Mouse (Mus musculus): ENCODE data around the gene Usp54.
"Not testable (repeated sequence)": the region's sequence is repeated elsewhere in the genome, so short reads cannot be mapped to it uniquely, and the experiment has no call there.

Gene Usp54

DNA sequence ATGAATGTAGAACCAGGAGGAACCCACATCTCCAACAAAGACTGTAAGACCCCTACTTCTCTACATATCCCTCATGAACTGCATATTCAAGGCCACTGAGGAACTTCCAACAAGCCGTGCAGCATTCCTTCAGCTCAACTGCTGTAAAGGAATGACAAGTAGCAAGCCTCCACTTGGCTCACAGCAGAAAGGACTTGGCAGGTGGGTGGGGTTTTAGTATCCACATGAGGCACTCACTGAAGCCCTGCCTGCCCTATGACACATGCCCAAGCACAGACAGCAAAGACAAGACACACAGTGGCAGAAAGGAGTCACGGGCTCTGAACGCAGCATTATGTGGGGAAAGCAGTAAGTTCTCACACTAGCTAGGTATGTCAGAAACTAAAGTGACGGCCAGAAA, 30.7 kb downstream of the Usp54 start:
- DNase-seq (ENCODE audit: low read depth, low spot score) = no peak

DNA sequence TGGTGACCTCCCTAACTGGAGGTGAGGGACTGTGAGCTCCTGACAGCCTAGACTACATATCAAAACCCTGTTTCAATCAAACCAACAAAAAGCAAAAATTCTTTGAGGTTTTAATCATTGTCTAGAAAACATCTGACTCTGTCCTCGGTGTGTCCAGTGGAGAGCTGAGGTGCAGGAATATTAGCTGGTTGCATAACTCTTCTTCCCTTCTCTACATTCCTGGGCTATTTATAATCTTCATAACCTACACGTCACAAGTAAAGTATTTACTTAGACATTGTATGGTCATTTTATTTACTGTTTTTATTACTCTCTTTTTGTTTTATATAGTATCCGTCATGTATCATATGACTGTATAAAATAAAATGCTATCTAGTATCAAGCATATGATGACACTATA, 31.3 kb downstream of the Usp54 start:
- DNase-seq (ENCODE audit: low read depth, low spot score) = no peak

DNA sequence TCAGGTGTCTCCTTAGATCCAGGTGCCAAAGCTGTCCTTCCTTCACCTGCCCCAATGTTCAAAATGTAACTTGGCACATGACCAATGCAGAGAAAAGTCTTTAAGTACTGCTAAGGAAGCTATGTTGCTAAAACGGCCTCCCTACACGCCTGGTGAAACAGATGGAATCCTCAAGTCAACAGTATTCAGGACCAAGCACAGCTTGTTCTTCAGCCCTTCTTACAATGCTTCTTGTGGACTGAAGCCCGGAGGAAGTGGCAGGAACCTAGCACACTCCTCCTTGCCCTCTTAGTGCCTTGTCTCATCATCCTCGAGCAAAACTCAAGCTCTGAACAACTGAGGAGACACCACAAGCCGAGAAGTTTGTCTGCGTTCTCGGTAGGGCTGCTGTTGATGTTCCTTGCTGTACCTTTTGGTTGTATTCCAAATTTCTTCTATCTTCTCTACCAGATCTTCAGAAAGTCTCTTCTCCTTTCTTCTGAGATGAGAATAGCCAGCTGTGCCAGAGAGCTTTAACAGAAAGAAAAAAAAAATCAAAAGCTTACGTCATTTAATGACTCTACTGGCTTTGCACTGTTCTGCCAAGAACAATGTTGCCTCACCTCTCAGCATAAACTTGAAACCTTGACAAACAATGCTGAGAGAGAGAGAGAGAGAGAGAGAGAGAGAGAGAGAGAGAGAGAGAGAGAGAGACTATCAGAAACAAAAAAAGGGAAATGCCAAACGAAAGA, 33.3 kb downstream of the Usp54 start:
- DNase-seq (ENCODE audit: low read depth, low spot score) = no peak

DNA sequence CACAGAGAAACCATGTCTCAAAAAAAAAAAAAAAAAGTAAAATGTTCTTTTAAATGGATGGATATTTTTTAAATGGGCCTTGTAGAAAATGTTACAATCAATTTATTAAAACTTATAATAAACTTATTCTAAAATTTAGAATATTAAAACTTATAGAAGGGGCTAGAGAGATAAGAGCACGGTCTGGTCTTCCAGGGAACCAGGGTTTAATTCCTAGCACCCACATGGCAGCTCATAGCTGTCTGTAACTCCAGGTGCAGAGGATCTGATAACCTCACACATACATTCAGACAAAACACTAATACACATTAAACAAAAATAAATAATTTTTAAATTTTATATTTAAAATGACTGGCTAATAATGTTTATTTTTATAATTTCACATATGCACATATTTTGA, 39.6 kb downstream of the Usp54 start:
- no peak for DNase-seq (ENCODE audit: low read depth, low spot score)

DNA sequence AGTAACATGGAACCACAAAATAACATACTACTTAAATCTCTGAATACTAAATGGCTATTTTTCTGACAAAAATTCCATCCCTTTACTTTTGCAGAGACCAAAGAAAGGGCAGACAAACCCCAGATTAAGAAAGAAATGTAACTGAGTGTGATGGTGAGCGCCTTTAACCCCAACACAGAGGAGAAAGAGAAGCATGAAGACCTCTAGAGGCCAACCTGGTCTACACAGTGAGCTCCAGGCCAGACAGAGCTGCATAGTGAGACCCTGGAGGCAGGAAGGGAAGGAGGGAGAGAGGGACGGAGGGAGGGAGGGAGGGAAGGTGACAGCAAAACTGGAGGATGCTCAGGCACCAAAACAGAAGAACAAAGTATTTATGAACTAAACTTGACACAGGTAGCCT, 40.7 kb downstream of the Usp54 start:
- no peak for DNase-seq (ENCODE audit: low read depth, low spot score)

DNA sequence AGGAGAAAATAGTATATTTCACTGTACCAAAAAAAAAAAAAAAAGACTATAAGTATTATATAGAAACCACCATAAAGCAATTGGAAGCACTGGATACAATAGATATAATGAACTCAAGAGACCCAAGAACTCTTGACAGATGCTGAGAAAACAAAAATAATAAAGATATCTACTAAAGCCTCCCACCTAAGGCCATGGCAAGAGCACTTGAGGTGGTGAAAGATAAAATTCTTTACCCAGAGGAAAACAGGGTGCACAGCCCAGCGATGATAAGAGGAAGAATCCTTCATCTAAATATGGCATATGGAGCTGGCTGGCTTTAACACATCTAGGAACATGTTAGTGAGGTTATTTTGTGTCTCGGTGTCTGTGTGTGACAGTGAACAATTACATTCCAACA, 41.3 kb downstream of the Usp54 start:
- DNase-seq (ENCODE audit: low read depth, low spot score) = no peak

DNA sequence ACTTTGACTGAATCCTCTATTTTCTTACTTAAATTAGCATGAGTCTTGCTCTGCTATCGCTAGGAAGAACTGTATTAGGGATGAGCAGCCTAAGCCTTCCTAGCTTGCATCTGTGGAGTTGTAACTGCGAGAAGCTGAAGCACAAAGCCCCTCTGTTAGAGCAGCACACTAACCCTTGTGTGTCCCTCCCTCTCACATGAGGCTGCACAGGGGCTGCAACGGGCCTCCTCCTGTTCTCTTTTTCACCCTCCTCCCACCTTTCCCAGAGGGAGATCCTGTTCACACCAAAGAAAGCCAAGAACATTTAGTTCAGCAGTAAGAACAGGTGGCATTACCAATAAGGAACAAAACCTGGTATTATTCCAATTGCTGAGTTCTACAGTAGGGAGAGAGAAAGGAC, 45.1 kb downstream of the Usp54 start:
- no peak for DNase-seq (ENCODE audit: low read depth, low spot score)

DNA sequence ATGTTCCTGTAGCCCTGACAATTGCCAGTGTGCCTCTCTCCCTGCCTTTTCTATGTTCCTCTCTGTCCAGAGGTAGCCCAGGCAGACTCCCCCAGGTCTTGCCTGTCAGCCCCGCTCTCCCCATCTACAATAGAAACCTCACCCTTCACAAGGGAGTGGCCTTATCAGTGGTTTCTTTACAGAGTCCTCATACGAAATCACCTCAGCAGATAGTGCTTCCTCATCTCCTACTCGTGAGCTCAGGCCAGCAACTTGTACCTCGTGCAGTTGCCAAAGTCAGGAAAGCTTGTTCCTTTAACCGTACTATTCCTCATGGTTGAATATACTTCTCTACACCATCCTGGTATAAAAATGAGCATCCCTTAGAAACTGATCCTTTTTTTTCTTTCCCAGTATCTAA, 53.4 kb downstream of the Usp54 start:
- DNase-seq (ENCODE audit: low read depth, low spot score) = no peak

DNA sequence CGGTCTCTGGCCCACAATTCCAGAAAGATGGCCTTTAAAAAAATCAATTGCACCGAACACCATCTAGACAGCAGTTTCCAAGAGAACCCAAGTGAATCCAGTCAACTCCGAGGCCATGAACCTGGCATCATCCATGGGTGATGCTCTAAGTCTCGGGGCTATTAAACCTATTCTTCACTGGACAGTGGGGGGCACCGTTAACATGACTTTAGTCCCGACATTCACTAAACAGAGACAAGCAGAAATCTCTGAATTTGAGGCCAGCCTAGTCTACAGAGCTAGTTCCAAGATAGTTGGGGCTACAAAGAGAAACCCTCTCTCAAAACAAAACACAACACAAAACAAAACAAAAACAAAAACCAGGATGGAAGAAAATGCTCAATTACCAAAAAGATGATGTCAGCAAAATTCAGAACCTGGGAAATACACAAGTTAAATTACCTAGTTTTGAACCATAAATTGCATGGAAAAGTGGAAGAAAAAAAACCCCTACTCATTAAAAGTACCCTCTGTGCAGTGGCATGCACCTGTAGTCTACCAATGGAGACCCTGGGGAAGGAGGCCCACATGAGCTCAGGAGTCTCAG, 61.9 kb downstream of the Usp54 start:
- DNase-seq (ENCODE audit: low read depth, low spot score) = no peak

DNA sequence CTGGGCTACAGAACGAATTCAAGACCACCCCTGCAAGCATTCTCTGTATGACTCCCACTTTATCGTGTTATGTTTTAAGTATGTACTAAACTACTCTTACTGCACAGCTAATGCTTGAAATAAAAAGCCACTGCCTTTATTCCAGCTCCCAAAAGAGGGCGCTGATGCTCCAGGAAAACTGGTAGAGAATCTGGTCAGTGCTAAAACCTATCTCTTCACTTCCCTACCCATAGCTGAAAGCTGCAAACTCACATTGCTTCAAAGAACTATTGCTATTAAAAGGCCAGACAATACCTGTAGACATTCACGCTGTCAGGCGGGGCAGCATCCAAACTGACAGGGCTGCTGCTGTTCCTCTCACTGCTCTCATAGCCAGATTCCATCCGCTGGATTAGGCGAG, 64.7 kb downstream of the Usp54 start:
- peak; percentile 39 for DNase-seq (ENCODE audit: low read depth, low spot score)

DNA sequence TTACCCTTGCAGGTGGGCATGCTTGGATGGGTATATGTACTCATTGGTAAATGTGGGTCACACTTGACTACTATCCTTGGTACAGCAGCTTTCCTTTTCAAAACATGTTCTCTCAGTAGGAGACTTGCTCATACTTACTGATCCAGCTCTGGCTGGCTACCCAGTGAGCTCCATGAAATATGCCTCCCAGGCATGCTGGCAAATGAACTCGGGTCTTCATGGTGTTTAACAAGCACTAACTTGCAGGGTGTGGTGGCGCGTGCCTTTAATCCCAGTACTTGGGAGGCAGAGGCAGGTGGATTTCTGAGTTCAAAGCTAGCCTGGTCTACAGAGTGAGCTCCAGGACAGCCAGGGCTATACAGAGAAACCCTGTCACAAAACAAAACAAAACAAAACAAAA, 67.7 kb downstream of the Usp54 start:
- not testable (repeated sequence) for DNase-seq (ENCODE audit: low read depth, low spot score)

DNA sequence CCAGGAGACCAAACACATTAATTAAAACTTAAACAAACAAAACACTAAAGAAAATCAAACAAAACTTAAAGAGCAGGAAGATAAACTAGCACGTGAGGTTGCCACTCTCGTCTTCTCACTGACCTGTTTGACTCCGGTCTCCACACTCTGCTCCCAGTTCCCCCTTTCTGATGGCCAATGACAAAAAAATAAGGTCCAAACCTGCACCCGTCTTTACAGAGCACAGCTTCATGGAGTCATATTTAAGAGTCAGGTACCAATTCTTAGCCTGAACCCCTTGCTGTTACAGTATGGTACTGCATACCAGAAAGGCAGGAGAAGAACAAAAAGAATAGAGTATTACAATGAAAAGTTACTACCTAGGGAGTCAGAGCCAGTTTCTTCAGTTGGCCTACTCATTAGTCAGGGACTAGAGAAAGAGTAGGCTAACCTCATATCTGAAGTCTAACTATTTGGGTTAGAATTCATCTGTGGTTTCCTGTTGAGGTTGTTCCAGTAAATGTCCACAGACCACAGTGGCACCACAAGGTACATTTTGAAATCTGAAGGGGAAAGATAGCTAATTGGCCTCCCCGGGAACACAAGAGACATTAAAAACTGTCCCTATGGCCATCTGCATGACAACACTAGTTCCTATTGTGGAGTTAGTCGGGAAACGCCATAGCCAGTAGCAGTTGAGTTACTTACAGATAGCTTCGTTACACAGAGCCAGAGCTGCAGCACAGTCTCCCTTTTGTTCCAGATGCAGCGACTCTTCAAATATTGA, 75.4 kb downstream of the Usp54 start:
- DNase-seq (ENCODE audit: low read depth, low spot score) = no peak

DNA sequence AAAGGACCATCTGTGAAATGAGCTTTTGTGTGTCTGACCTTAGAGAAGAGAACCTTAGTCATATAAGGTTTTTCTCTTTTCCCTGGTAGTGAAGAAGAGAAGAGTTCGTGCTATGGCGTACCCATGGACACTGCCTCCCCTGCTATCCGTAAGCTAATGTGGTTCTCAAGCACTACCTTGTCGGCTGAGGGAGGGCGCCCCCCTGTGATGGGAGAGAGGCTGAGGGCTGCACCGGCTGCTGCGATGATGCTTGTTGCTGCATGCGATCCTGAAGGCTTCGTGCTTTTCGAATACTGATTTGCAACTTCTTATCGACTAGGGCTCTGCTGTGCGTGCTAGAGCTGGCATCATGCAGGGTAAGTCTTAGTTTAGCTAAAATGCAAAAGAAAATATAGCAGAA, 76.2 kb downstream of the Usp54 start:
- DNase-seq (ENCODE audit: low read depth, low spot score) = no peak

DNA sequence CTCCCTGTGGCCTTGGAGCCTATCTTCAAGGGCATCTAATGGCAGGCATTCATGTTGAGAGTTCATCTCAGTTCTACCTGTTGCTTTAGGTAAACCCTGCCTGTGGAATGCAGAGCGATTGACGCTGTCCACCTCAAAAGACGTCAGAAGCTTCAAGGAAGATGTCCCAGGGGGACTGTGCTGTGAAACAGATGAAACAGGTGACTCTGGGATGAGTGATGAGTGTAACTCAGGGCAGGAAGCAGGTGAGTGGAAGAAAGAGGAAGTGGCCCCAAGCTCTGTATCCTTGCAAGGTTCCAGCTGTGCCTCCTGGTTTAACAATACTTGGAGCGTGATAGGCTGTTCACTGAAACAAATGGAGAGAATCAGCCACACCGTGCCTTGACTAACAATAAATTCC, 79.0 kb downstream of the Usp54 start:
- no peak for DNase-seq (ENCODE audit: low read depth, low spot score)

DNA sequence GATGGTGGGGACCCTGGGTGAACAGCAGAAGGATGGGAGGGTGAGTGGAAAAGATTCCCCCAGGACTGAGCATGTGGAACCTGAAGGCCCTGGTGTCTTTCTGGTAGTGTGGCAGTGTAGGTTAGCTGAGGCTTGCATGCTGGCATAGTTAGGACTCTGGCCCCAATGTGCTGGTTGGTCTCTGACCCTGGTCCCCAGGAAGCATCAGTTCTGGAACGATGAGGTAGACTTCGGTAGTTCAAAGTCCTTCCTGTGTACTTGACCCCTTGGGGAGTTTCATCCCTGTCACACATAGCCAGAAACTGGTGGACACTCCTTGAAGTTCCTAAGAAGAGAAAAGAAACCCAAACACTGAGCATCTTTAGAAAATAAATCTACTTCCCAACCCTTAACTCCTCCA, 90.7 kb downstream of the Usp54 start:
- DNase-seq (ENCODE audit: low read depth, low spot score) = no peak

DNA sequence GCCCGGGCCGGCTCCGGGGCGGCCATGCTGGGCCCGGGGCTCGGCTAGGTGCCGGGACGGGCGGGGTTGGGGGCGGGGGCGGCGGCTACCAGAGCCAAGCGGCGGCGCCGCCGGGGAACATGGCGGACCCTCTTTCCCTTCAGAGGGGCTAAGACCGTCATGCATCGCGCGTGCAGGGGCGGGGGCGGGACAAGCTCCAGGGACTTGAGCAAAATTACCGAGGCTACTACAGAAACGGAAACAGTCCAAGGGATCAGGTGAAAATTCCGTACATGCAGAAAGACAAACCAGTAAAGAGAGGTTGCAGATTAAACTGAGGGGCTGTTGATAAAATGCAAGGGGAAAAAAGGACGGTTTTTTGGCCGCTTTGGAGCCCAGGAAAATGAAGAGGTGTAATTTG, 94.4 kb downstream of the Usp54 start, which contains the start of gene Ppp3cb:
Gene Ppp3cb, minus strand, starts transcription at position 159 of the 400 bp plus-strand sequence.
- peak; percentile 88 for DNase-seq (ENCODE audit: low read depth, low spot score)

DNA sequence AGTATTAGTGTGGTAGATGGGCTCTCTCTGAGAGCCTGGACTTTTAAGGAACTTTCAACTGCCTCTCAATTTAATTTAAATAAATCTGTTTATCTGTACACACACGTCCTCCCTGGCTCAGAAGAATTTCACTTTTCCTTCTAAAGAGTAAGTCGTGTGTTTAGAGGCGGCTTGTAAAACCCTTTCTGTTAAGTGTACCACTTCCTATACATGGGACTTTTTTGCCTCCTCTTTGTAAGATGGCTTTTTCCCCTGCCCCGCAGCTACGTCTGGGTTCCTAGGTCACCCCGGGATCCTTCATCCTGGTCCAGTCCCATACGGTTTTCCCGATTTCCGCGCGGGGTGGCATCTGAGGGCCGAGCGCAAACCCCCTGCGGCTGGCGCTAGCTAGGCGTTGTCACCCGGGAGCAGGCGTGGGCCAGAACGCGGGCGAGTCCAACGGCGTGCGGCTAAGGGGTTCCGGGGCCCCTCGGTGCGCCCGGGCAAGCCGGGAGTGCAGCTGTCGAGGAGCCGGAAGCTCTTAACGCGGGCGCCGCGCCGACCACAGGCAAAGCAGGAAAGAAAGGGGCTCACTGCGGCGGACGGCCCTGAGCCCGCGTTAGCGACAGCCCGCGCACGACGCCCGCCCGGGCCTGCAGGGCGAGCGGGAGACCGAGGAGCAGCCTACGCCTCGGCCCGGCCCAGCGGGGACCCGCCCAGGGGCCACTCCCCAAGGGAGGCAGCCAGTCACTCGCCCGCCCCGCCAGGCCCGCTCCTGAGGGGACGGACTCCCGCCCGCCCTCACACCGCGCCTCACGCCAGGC, 95.1 kb downstream of the Usp54 start:
- peak; percentile 59 for DNase-seq (ENCODE audit: low read depth, low spot score)

DNA sequence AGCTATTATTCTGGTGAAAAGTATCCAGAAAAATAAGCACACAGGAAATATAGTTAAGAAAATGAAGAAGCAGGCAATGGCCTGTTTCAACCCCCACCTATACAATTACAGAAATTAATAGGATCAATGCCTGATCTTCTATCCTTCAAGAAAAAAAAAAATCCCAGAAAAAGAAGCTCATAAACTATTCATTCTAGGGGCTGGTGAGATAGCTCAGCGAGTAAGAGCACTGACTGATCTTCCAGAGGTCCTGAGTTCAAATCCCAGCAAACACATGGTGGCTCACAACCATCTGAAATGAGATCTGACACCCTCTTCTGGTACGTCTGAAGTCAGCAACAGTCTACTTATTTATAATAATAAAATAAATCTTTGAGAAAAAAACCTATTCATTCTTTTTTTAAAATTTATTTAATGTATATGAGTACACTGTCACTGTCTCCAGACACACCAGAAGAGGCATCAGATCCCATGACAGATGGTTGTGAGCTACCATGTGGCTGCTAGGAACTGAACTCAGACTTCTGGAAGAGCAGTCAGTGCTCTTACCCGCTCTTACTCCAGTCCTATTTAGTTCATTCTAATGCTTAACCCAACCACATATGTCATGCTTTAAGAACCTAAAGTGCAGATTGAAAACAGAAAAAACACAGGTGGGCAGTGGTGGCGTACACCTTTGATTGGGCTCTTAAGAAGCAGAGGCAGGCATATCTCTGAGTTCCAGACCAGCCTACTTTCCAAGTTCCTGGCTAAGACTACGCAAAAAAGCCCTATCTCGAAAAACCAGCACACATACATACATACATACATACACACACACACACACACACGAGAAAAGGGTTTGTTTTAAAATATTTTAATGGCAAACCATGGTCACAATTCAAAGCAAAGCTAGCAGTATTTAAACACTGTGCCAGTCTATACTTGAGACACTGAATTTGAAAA, 96.1 kb downstream of the Usp54 start:
- no peak for DNase-seq (ENCODE audit: low read depth, low spot score)

DNA sequence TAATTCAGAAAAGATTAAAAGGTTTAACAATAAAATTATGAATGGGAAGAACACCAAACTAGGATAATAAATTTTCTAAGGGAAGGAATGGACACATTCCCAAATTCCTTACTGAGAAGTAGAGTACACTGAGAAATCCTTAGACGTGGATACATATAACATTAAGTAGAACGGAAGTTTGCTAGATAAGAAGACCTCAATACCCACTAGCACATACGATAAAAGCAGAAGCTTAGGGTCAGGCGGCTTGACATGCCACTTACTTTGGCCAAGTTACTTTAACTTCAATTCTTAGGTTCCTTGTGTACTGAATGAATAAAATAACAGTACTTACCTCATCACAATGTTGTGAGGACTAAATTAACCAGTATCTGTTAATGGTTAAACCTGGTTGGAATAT, 111.2 kb downstream of the Usp54 start:
- no peak for DNase-seq (ENCODE audit: low read depth, low spot score)

DNA sequence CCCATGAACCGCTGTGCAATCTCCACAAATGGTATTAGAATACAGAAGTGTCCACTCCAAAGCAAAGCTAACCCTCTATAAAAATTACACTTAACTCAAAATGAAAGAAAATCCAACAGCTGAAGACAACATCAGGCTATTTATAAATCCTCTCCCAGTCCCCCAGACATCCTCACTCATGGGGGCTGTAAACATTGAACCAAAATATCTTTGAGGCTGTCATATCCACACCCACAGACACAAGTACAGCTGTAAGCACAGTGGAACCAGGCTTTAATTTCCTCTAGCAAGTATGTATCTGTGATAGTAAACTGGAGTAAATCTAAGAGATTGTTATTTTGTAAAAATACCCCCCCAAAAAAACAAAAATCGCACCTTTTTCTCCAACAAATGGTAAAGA, 120.7 kb downstream of the Usp54 start:
- DNase-seq (ENCODE audit: low read depth, low spot score) = no peak

DNA sequence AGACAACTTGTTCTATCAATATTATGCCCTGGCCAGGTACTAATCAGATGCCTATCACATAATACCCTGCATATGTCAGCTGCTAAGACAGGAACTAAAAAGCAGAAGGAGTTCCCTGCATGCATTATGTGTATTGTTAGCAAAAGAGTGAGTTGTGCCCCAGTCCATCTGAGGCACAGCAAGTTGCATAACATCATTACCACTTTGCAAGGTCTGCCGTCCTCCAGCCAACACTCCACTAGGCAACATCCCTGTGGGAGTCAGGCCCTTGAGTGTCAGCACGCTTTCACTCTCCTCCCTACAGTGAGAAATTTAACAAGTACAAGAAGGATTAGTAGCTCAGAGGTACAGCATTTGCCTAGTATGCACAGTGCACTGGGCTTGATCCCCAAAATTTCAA, 132.4 kb downstream of the Usp54 start:
- DNase-seq (ENCODE audit: low read depth, low spot score) = no peak
